Mouse (Mus musculus) liver, embryonic 14.5 days (tissue): ENCODE data around the gene Il31ra. TPM values are rescaled to one million over a fixed set of nuclear protein-coding genes. Genes with fewer than 3 reads are reported as not detected.

Source experiments
- ATAC-seq: fragments of 200-750 bp; cut with Nextera tagmentation; 2 replicates; pipeline ENCODE4 v1.8.0; 2017; ENCODE audit warnings: moderate number of reproducible peaks, mild to moderate bottlenecking, moderate library complexity; ENCODE audit not compliant: insufficient read depth
- DNase-seq, 3 experiments: peaks; one replicate each; pipeline ENCODE4 v3.0.0-alpha.2; 2012 to 2013; ENCODE audit warnings: low read depth in 3 of 3, low spot score in 3 of 3
- H3K27ac ChIP-seq: fragments of 300-500 bp; sonication (generic); 2 replicates; pipeline ENCODE4 v1.5.1; 2014; ENCODE audit warnings: moderate library complexity, mild to moderate bottlenecking, control low read depth, inconsistent platforms
- H3K27me3 ChIP-seq: fragments of 300-500 bp; sonication (generic); 2 replicates; pipeline ENCODE4 v1.6.1; 2014; ENCODE audit warnings: mild to moderate bottlenecking, low read length, moderate library complexity; ENCODE audit not compliant: control insufficient read depth, insufficient read depth
- H3K36me3 ChIP-seq: fragments of 300-500 bp; sonication (generic); replicated peaks from 2 replicates; pipeline ENCODE4 v1.6.1; 2014; ENCODE audit warnings: low read depth; ENCODE audit not compliant: control insufficient read depth, insufficient read depth
- H3K4me1 ChIP-seq, 2 experiments: fragments of 200-500 bp in 1 of 2; fragments of 300-500 bp in 1 of 2; sonication (generic) in 1 of 2; replicated peaks; 2 replicates each; pipeline ENCODE4 v1.6.1; 2012 to 2014; ENCODE audit warnings: antibody characterized with exemption in 1 of 2, inconsistent platforms in 1 of 2, low read length in 1 of 2; ENCODE audit not compliant: control insufficient read depth in 2 of 2, insufficient read depth in 2 of 2
- H3K4me2 ChIP-seq: fragments of 300-500 bp; sonication (generic); 2 replicates; pipeline ENCODE4 v1.6.1; 2014; ENCODE audit warnings: low read depth, mild to moderate bottlenecking, control low read depth, moderate library complexity
- H3K4me3 ChIP-seq, 2 experiments: fragments of 200-500 bp in 1 of 2; fragments of 300-500 bp in 1 of 2; sonication (generic) in 1 of 2; 2 replicates each; pipeline ENCODE4 v1.5.1; 2012 to 2014; ENCODE audit warnings: low read depth in 2 of 2, low read length in 2 of 2, mild to moderate bottlenecking in 2 of 2, control low read depth in 1 of 2, inconsistent platforms in 1 of 2, moderate library complexity in 1 of 2; ENCODE audit not compliant: insufficient read depth in 1 of 2
- H3K9ac ChIP-seq: fragments of 300-500 bp; sonication (generic); replicated peaks from 2 replicates; pipeline ENCODE4 v1.6.1; 2014; ENCODE audit warnings: mild to moderate bottlenecking, control low read depth, moderate library complexity
- H3K9me3 ChIP-seq: fragments of 300-500 bp; sonication (generic); 2 replicates; pipeline ENCODE4 v1.6.1; 2016; ENCODE audit warnings: low read length, mixed read lengths; ENCODE audit not compliant: control insufficient read depth
- CTCF ChIP-seq: IDR thresholded peaks from 2 replicates; pipeline ENCODE4 v1.5.1; 2016; ENCODE audit warnings: antibody characterized with exemption, low read depth, control low read depth
- EP300 ChIP-seq: IDR thresholded peaks from 2 replicates; pipeline ENCODE4 v1.6.1; 2016; ENCODE audit warnings: antibody characterized with exemption, low read depth
- WGBS: fragments of 180-500 bp; shearing (Covaris S2); extraction: QIAGEN DNeasy Blood & Tissue Kit; methylation state at CpG from one replicate; pipeline ENCODE4 v1.1.7; 2014; ENCODE audit not compliant: insufficient replicate concordance; 5-methylcytosine and 5-hydroxymethylcytosine counted together
- polyA plus RNA-seq, 2 experiments: library from polyadenylated mRNA; depleted of rRNA in 1 of 2; stranded (reverse) in 1 of 2; unstranded in 1 of 2; fragments of >200 nt; fragmentation: Nextera tagmentation in 1 of 2; extraction: Ambion mirVana in 1 of 2; gene quantifications; 2 replicates each; pipeline versions ENCODE4 v1.2.1 to v1.2.3; 2012 to 2014

Gene Il31ra
- polyA plus RNA-seq, 2 experiments = 0.04 TPM; not detected in 1

GRCm38 (mm10) chr13:112570768-112571167 lies 23.4 kb downstream of the Il31ra start:
- H3K4me2 ChIP-seq = no peak overlapping the region
- TF ChIP-seq CTCF (no peak), EP300 (no peak)
- no peaks in the 10 kb centered on the region for H3K27me3 ChIP-seq
- H3K4me3 ChIP-seq = no peak overlapping the region
- whole genome bisulfite sequencing = 64% methylated on average over 5 of the region's 5 CpGs
- H3K9ac ChIP-seq = no peak overlapping the region
- ATAC-seq = no peak
- no peak for DNase-seq
- H3K9me3 ChIP-seq = no peaks in the 10 kb centered on the region
- H3K27ac ChIP-seq = no peak overlapping the region
- H3K36me3 ChIP-seq = no peaks in the 10 kb centered on the region
- H3K4me1 ChIP-seq = no peaks in the 10 kb centered on the region

GRCm38 (mm10) chr13:112569606-112570005 lies 24.6 kb downstream of the Il31ra start:
- DNase-seq (no peak), ATAC-seq (no peak)
- Histone ChIP-seq H3K4me1 (no peaks in the 10 kb centered on the region), H3K9me3 (no peaks in the 10 kb centered on the region), H3K27me3 (no peaks in the 10 kb centered on the region), H3K9ac (no peak overlapping the region), H3K27ac (no peak overlapping the region), H3K4me3 (no peak overlapping the region), H3K4me2 (no peak overlapping the region), H3K36me3 (no peaks in the 10 kb centered on the region)
- WGBS = 47% methylated on average over 4 of the region's 4 CpGs
- TF ChIP-seq EP300 (no peak), CTCF (no peak)

- Histone ChIP-seq H3K27me3 (no peaks in the 10 kb centered on the region), H3K4me2 (no peak overlapping the region), H3K4me1 (no peaks in the 10 kb centered on the region), H3K27ac (no peak overlapping the region), H3K4me3 (no peak overlapping the region), H3K36me3 (no peaks in the 10 kb centered on the region), H3K9ac (no peak overlapping the region), H3K9me3 (no peaks in the 10 kb centered on the region)
- no peak for TF ChIP-seq EP300
- TF ChIP-seq CTCF = no peak
- WGBS = 74% methylated on average over 6 of the region's 6 CpGs
- DNase-seq = no peak
- ATAC-seq = no peak
These were observed 33.5 kb downstream of the Il31ra start for GRCm38 (mm10) chr13:112560554-112561138.

- Histone ChIP-seq H3K4me2 (no peak overlapping the region), H3K9ac (no peak overlapping the region), H3K36me3 (no peaks in the 10 kb centered on the region), H3K27me3 (no peaks in the 10 kb centered on the region), H3K4me1 (no peaks in the 10 kb centered on the region), H3K27ac (no peak overlapping the region), H3K9me3 (no peaks in the 10 kb centered on the region), H3K4me3 (no peak overlapping the region)
- no peak for DNase-seq
- WGBS = 38% methylated on average over 2 of the region's 2 CpGs
- ATAC-seq = no peak
- no peak for TF ChIP-seq CTCF
- no peak for TF ChIP-seq EP300
These were observed 37.7 kb downstream of the Il31ra start for GRCm38 (mm10) chr13:112556501-112556900.

GRCm38 (mm10) chr13:112553304-112553703 lies 40.9 kb downstream of the Il31ra start:
- TF ChIP-seq EP300 (no peak), CTCF (no peak)
- Histone ChIP-seq H3K9me3 (no peaks in the 10 kb centered on the region), H3K4me1 (no peaks in the 10 kb centered on the region), H3K36me3 (no peaks in the 10 kb centered on the region), H3K4me2 (no peak overlapping the region), H3K27ac (no peak overlapping the region), H3K9ac (no peak overlapping the region), H3K27me3 (no peaks in the 10 kb centered on the region), H3K4me3 (no peak overlapping the region)
- DNase-seq = no peak
- no peak for ATAC-seq
- 79% methylated on average over 5 of the region's 5 CpGs for WGBS
